Mouse (Mus musculus): ENCODE results near the gene Acp1.

- no peak for TF ChIP-seq CTCF (IDR thresholded peaks at IDR 0.05; ENCODE audit: control insufficient read depth, insufficient read depth, insufficient read length)
- TF ChIP-seq MYOG (IDR thresholded peaks at IDR 0.05; ENCODE audit: control insufficient read depth, extremely low read depth, insufficient read length): no peak
These were observed 55.8 kb downstream of the Acp1 start for GRCm38 (mm10) chr12:30855442-30856159.

Data from C2C12 (cell line).